8 mouse cellular contexts compared by ENCODE assay signal in genomic region chr7:141047581-141048225, GRCm38 (mm10). TPM values are rescaled to one million over a fixed set of nuclear protein-coding genes. Genes with fewer than 3 reads are reported as not detected.
A peak's percentile ranks its signal among the peaks of the same experiment; 100 is the strongest.
DNase-seq lines count a peak whose midpoint lies in the region; ATAC-seq and TF ChIP-seq lines count a peak whose summit lies in the region.

No protein-coding gene starts in this region.

- 0 out of 2 replicates have a peak overlapping the region, but pooled peaks have one; percentile 9 for H3K27ac ChIP-seq in bone marrow macrophage, adult 2 months (ENCODE audit: insufficient read depth, low read depth, low read length)
- H3K27ac ChIP-seq in forebrain, embryonic 10.5 days: peak overlapping the region; percentile 48
- peak overlapping the region; percentile 90 for H3K27ac ChIP-seq in heart, embryonic 15.5 days
- peak overlapping the region; percentile 91 for H3K27ac ChIP-seq in liver, embryonic 12.5 days

- no peaks in the 10 kb centered on the region for H3K79me2 ChIP-seq in C2C12 (ENCODE audit: control insufficient read depth, insufficient read depth)

- no peaks in the 10 kb centered on the region for H3K36me3 ChIP-seq in C2C12 (ENCODE audit: control insufficient read depth, insufficient read depth)
- no peaks in the 10 kb centered on the region for H3K36me3 ChIP-seq in forebrain, embryonic 10.5 days (replicated peaks)
- H3K36me3 ChIP-seq in heart, embryonic 15.5 days: no peaks in the 10 kb centered on the region
- H3K36me3 ChIP-seq in liver, embryonic 12.5 days: no peaks in the 10 kb centered on the region

- no peaks in the 10 kb centered on the region for H3K79me3 ChIP-seq in C2C12 (ENCODE audit: low read depth)

- H3K4me1 ChIP-seq in bone marrow macrophage, adult 2 months (ENCODE audit: control insufficient read depth, insufficient read depth, low read length): peaks cover 7% of the 10 kb centered on the region
- H3K4me1 ChIP-seq in forebrain, embryonic 10.5 days: peaks cover 21% of the 10 kb centered on the region
- peaks cover 16% of the 10 kb centered on the region for H3K4me1 ChIP-seq in heart, embryonic 15.5 days (replicated peaks)
- peaks cover 53% of the 10 kb centered on the region for H3K4me1 ChIP-seq in liver, embryonic 12.5 days

- peak; percentile 87 for ATAC-seq in heart, embryonic 15.5 days (replicated peaks; ENCODE audit: insufficient number of reproducible peaks, insufficient read depth, low FRiP score, low read depth)
- ATAC-seq in liver, embryonic 12.5 days: peak; percentile 47

- WGBS in forebrain, embryonic 10.5 days: 8% methylated on average over 16 of the region's 19 CpGs
- 6% methylated on average over 16 of the region's 19 CpGs for WGBS in heart, embryonic 15.5 days
- WGBS in liver, embryonic 12.5 days (ENCODE audit: insufficient replicate concordance): 5% methylated on average over 15 of the region's 19 CpGs

- no peaks in the 10 kb centered on the region for H3K27me3 ChIP-seq in C2C12 (ENCODE audit: control insufficient read depth, insufficient read depth, insufficient read length)
- peaks cover 11% of the 10 kb centered on the region for H3K27me3 ChIP-seq in forebrain, embryonic 10.5 days (ENCODE audit: poor library complexity, severe bottlenecking)
- no peaks in the 10 kb centered on the region for H3K27me3 ChIP-seq in heart, embryonic 15.5 days
- 0 out of 2 replicates have a peak, but pooled peaks cover under 1% of the 10 kb centered on the region for H3K27me3 ChIP-seq in liver, embryonic 12.5 days (replicated peaks)

- TF ChIP-seq CTCF in C2C12 (IDR thresholded peaks at IDR 0.05; ENCODE audit: control insufficient read depth, insufficient read depth, insufficient read length): no peak
- no peak for TF ChIP-seq CTCF in bone marrow macrophage, adult 2 months (IDR thresholded peaks at IDR 0.05; ENCODE audit: low read depth, low read length)

- no peak overlapping the region for H3K4me3 ChIP-seq in C2C12 (ENCODE audit: insufficient read depth, poor library complexity, severe bottlenecking)
- peak overlapping the region; percentile 41 for H3K4me3 ChIP-seq in bone marrow macrophage, adult 2 months (ENCODE audit: insufficient read depth, low read length)
- H3K4me3 ChIP-seq in forebrain, embryonic 10.5 days: peak overlapping the region; percentile 47
- peak overlapping the region; percentile 44 for H3K4me3 ChIP-seq in heart, embryonic 15.5 days
- peak overlapping the region; percentile 50 for H3K4me3 ChIP-seq in liver, embryonic 12.5 days

- no peak for TF ChIP-seq POLR2A in bone marrow macrophage, adult 2 months (IDR thresholded peaks at IDR 0.05; ENCODE audit: borderline replicate concordance, low read depth, low read length)

- peak overlapping the region; percentile 68 for H3ac ChIP-seq in C2C12 (ENCODE audit: control insufficient read depth, insufficient read length, low read depth)

- H3K4me2 ChIP-seq in heart, embryonic 15.5 days: peak overlapping the region; percentile 88
- H3K4me2 ChIP-seq in liver, embryonic 12.5 days: peak overlapping the region; percentile 85

- no peaks in the 10 kb centered on the region for H3K9me3 ChIP-seq in forebrain, embryonic 10.5 days
- no peaks in the 10 kb centered on the region for H3K9me3 ChIP-seq in heart, embryonic 15.5 days (replicated peaks)
- no peaks in the 10 kb centered on the region for H3K9me3 ChIP-seq in liver, embryonic 12.5 days (replicated peaks)

- peak overlapping the region; percentile 18; the same call in 1 of the 2 replicates for H3K9ac ChIP-seq in heart, embryonic 15.5 days
- peak overlapping the region; percentile 63 for H3K9ac ChIP-seq in liver, embryonic 12.5 days

- DNase-seq in forebrain, embryonic 10.5 days (ENCODE audit: extremely low spot score, low spot score): peak; percentile 46
- DNase-seq in kidney, postnatal 10 days: peak; percentile 85
- DNase-seq in neural tube, embryonic 10.5 days (ENCODE audit: extremely low spot score, low spot score): peak; percentile 37
- peak; percentile 69 for DNase-seq in testis, postnatal 14 days (ENCODE audit: low spot score)

TF ChIP-seq in C2C12, 6 proteins besides CTCF, POLR2A, EP300 and RAD21:
- no peak for TF ChIP-seq CEBPB (IDR thresholded peaks at IDR 0.05; ENCODE audit: low read depth)
- no peak for TF ChIP-seq FOSL1 (IDR thresholded peaks at IDR 0.05; ENCODE audit: insufficient read depth, low read length, poor library complexity, severe bottlenecking)
- TF ChIP-seq MYOD1 (IDR thresholded peaks at IDR 0.05; ENCODE audit: control insufficient read depth, insufficient read length, low read depth): no peak
- no peak for TF ChIP-seq USF1 (IDR thresholded peaks at IDR 0.05; ENCODE audit: low read depth)
- TF ChIP-seq MAX (IDR thresholded peaks at IDR 0.05): no peak

RNA-seq across cellular contexts. Expression of gene B4galnt4, which starts 13.2 kb away (rescaled TPM):
- 4.0 TPM for polyA plus RNA-seq in C2C12 (2012; fragmentation: generic; extraction: Trizol)
- polyA plus RNA-seq in bone marrow macrophage, adult 2 months (2012; ENCODE audit: insufficient read depth, insufficient read length, missing spikeins): not detected in 2 replicates
- 24.6 and 30.4 TPM in 2 replicates for polyA plus RNA-seq in forebrain, embryonic 10.5 days (2016; fragmentation: Nextera tagmentation; extraction: Ambion mirVana)
- 1.0 and 2.0 TPM in 2 replicates for polyA plus RNA-seq in heart, embryonic 15.5 days (2015; fragmentation: Nextera tagmentation; extraction: Ambion mirVana)
- 1.9 and 2.3 TPM in 2 replicates for polyA plus RNA-seq in liver, embryonic 12.5 days (2016; fragmentation: Nextera tagmentation; extraction: Ambion mirVana)

RNA-seq across cellular contexts. Expression of gene Gm17387, which starts 18.8 kb away (rescaled TPM):
- polyA plus RNA-seq in C2C12 (2012; fragmentation: generic; extraction: Trizol): not detected
- polyA plus RNA-seq in bone marrow macrophage, adult 2 months (2012; ENCODE audit: insufficient read depth, insufficient read length, missing spikeins): not detected in 2 replicates
- not detected in 2 replicates for polyA plus RNA-seq in forebrain, embryonic 10.5 days (2016; fragmentation: Nextera tagmentation; extraction: Ambion mirVana)
- not detected in 2 replicates for polyA plus RNA-seq in heart, embryonic 15.5 days (2015; fragmentation: Nextera tagmentation; extraction: Ambion mirVana)
- not detected in 2 replicates for polyA plus RNA-seq in liver, embryonic 12.5 days (2016; fragmentation: Nextera tagmentation; extraction: Ambion mirVana)

RNA-seq across cellular contexts. Expression of gene Ifitm6, which starts 30.0 kb away (rescaled TPM):
- 1.3 TPM for polyA plus RNA-seq in C2C12 (2012; fragmentation: generic; extraction: Trizol)
- polyA plus RNA-seq in bone marrow macrophage, adult 2 months (2012; ENCODE audit: insufficient read depth, insufficient read length, missing spikeins): 31.9 and 45.4 TPM in 2 replicates
- polyA plus RNA-seq in forebrain, embryonic 10.5 days (2016; fragmentation: Nextera tagmentation; extraction: Ambion mirVana): not detected in 2 replicates
- polyA plus RNA-seq in heart, embryonic 15.5 days (2015; fragmentation: Nextera tagmentation; extraction: Ambion mirVana): 0.53 and 1.4 TPM in 2 replicates
- polyA plus RNA-seq in liver, embryonic 12.5 days (2016; fragmentation: Nextera tagmentation; extraction: Ambion mirVana): 1.4 and 2.7 TPM in 2 replicates

RNA-seq across cellular contexts. Expression of gene Pkp3, which starts 30.3 kb away (rescaled TPM):
- 0.88 TPM for polyA plus RNA-seq in C2C12 (2012; fragmentation: generic; extraction: Trizol)
- polyA plus RNA-seq in bone marrow macrophage, adult 2 months (2012; ENCODE audit: insufficient read depth, insufficient read length, missing spikeins): not detected in 2 replicates
- 2.4 and 2.8 TPM in 2 replicates for polyA plus RNA-seq in forebrain, embryonic 10.5 days (2016; fragmentation: Nextera tagmentation; extraction: Ambion mirVana)
- polyA plus RNA-seq in heart, embryonic 15.5 days (2015; fragmentation: Nextera tagmentation; extraction: Ambion mirVana): 0.97 and 5.9 TPM in 2 replicates
- polyA plus RNA-seq in liver, embryonic 12.5 days (2016; fragmentation: Nextera tagmentation; extraction: Ambion mirVana): 0.71 and 1.1 TPM in 2 replicates

RNA-seq across cellular contexts. Expression of gene Ifitm3, which starts 37.1 kb away (rescaled TPM):
- 956 TPM for polyA plus RNA-seq in C2C12 (2012; fragmentation: generic; extraction: Trizol)
- 1,636 and 1,773 TPM in 2 replicates for polyA plus RNA-seq in bone marrow macrophage, adult 2 months (2012; ENCODE audit: insufficient read depth, insufficient read length, missing spikeins)
- polyA plus RNA-seq in forebrain, embryonic 10.5 days (2016; fragmentation: Nextera tagmentation; extraction: Ambion mirVana): 10.8 and 13.8 TPM in 2 replicates
- polyA plus RNA-seq in heart, embryonic 15.5 days (2015; fragmentation: Nextera tagmentation; extraction: Ambion mirVana): 103 and 212 TPM in 2 replicates
- 35.7 TPM in 2 replicates for polyA plus RNA-seq in liver, embryonic 12.5 days (2016; fragmentation: Nextera tagmentation; extraction: Ambion mirVana)

Comparison
In these comparisons a context has a peak if more than half of its experiments do, and no peak if none do; other contexts are left out.
1. H3K27ac ChIP-seq: peak in every context shown above with its lines; median percentile 91 in liver, embryonic 12.5 days; 90 in heart, embryonic 15.5 days; 48 in forebrain, embryonic 10.5 days; 9 in bone marrow macrophage, adult 2 months.